Mouse (Mus musculus): Measurements from ENCODE around the gene Acss2. TPM values are rescaled to one million over a fixed set of nuclear protein-coding genes. Genes with fewer than 3 reads are reported as not detected.
A peak's percentile ranks its signal among the peaks of the same experiment; 100 is the strongest.

The Acss2 gene
- polyA plus RNA-seq, 1 experiment from 2014 or later = 8.9 TPM

DNA sequence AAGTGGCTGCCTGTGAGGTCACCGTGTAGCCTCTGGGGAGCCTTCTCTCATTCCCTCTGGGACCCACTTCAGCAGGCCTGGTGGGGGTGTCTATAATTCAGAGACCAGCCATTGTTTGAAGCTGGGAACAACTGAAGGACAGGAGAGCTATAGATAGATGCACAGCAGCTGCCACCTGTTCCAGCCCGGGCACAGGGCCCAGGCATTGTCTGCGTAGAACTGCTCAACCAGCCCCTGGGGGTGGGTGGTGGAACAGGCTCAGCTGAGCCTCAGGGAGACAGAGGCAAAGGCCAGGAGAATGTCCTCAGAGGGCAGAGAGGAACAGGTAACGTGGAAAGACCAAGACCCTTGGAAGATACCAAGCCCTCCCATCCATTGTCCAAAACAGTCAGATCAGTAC is 88.6 kb downstream of the Acss2 start:
- Histone ChIP-seq H3K27ac (peak overlapping the region; percentile 88), H3K9me3 (no peaks in the 10 kb centered on the region), H3K4me1 (peaks cover 50% of the 10 kb centered on the region), H3K4me3 (no peak overlapping the region), H3K27me3 (ENCODE audit: insufficient read depth, poor library complexity, severe bottlenecking) (no peaks in the 10 kb centered on the region), H3K36me3 (peaks cover 4% of the 10 kb centered on the region; the same call in 1 of the 2 replicates)
- no peak for DNase-seq (ENCODE audit: low spot score)
- 73% methylated on average over 4 of the region's 4 CpGs for WGBS

DNA sequence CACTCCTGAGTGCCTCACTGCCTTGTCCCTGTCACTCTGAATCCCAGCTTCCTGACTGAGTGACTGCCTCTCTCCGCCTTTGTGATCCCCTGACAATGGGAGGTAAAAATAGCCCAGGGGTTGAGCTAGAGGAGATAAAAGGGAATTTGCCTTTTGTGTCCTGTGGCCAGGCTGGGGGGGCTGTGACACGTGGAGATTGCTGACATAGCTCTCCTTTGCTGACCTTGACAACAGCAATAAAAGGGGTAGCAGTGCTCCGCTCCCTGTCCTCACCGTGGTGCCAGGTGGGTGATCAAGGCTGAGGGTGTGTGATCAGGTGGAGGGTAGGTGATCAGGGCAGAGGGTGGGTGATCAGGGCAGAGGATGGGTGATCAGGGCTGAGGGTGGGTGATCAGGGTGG is 93.2 kb downstream of the Acss2 start, which contains the start of gene Myh7b:
Gene Myh7b (plus strand): TSS at position 235 of the 400 bp plus-strand sequence.
- peaks cover 23% of the 10 kb centered on the region for H3K36me3 ChIP-seq
- DNase-seq (ENCODE audit: low spot score) = no peak
- peak within 1 kb of the TSS; percentile 58 for H3K4me3 ChIP-seq
- no peaks in the 10 kb centered on the region for H3K9me3 ChIP-seq
- peaks cover 53% of the 10 kb centered on the region for H3K4me1 ChIP-seq
- 23% methylated on average over 4 of the region's 4 CpGs for WGBS
- H3K27ac ChIP-seq = peak within 1 kb of the TSS; percentile 89
- no peaks in the 10 kb centered on the region for H3K27me3 ChIP-seq (ENCODE audit: insufficient read depth, poor library complexity, severe bottlenecking)

DNA sequence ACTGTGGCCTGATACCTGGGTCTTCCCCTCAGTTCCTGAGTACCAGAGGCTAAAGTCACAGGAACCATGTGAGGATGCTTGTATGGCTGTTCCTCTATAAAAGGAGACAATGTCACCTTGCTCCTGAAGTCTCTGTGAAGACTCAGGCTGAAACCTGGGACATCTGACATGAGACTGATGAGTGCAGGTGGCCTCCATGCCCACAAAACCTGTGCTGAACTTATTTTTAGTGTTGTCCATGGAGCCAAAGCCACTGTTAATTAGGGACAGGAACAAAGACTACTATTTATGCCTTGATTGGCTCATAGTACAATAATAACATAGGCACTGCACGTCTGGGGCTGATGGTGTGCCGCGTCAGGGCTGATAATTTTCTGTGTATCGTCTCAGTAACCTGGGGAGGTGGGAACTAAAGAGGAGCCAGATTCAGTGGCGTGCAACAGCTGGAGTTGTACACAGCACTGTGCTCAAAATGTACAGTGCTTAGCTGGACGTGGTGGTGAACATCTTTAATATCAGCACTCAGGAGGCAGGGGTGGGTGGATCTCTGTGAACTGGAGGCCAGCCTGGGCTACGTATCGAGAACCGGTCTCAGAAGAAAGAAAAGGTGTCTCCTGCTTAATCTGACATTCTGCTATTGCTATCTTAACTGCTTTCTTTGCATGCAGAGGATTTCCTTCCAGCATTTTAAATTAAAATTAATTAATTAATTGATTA is 94.2 kb downstream of the Acss2 start:
- Histone ChIP-seq H3K4me1 (peaks cover 48% of the 10 kb centered on the region), H3K4me3 (peak overlapping the region; percentile 58)

DNA sequence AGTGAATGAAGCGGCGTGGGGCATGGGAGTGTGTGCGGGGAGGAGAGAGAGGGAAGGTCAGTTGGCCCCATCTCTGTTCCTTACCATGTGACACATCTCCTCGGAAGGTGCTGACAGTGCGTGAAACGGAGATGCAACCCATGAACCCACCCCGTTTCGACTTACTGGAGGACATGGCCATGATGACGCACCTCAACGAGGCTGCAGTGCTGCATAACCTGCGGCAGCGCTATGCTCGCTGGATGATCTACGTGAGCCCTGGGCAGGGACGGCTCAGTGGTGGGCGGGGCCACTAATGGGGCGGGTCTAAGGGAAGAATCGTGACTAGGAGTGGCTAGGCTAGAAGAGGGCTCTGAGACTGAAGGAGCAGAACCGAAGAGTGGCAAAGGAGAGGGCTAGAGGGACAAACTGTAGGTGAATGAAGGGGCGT is 95.6 kb downstream of the Acss2 start:
- Histone ChIP-seq H3K27me3 (ENCODE audit: insufficient read depth, poor library complexity, severe bottlenecking) (no peaks in the 10 kb centered on the region), H3K4me3 (peak overlapping the region; percentile 58), H3K4me1 (peaks cover 53% of the 10 kb centered on the region), H3K9me3 (no peaks in the 10 kb centered on the region), H3K27ac (peak overlapping the region; percentile 89), H3K36me3 (peaks cover 38% of the 10 kb centered on the region)
- peak; percentile 95 for DNase-seq (ENCODE audit: low spot score)
- 2% methylated on average over 20 of the region's 20 CpGs for WGBS

More for the DNA sequence above, 94.2 kb downstream of the Acss2 start:
- Histone ChIP-seq H3K27me3 (ENCODE audit: insufficient read depth, poor library complexity, severe bottlenecking) (no peaks in the 10 kb centered on the region), H3K9me3 (no peaks in the 10 kb centered on the region), H3K36me3 (peaks cover 30% of the 10 kb centered on the region), H3K27ac (peak overlapping the region; percentile 89)
- 66% methylated on average over 9 of the region's 9 CpGs for WGBS
- DNase-seq (ENCODE audit: low spot score) = no peak

DNA sequence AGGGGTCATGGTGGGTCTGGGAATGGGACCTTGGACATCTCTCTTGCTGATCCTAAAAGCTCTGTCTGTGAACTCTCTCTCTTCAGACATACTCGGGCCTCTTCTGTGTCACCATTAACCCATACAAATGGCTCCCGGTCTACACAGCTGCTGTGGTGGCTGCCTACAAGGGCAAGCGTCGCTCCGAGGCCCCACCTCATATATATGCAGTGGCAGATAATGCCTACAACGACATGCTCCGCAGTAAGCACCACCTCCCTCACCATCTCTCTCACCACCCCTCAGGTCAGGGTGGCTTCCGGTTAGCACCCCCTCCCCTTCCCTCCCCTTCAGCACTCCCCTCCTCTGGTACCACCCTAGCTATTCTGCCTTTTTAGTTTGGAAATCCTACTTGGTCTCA is 96.2 kb downstream of the Acss2 start:
- WGBS = 54% methylated on average over 8 of the region's 8 CpGs
- Histone ChIP-seq H3K27ac (peak overlapping the region; percentile 89), H3K36me3 (peaks cover 44% of the 10 kb centered on the region)

DNA sequence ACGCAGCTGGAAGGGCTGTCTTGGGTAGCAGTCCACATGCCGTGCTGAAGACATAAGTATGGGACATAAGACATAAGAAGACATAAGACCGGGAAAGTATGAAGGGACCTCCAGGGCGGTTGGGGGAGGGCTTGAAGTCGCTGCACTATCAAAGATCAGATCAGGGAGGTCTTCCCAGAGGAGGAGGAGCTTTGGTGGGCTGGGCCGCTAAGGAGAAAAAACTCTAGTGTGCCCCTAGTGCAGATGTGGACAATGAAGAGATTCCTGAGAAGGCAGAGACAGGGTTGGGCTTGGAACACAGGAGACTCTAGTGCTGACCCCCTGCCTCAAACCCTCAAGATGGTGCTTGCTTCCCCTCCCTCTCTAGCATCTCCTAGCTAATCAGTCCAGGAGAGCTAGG is 99.2 kb downstream of the Acss2 start:
- Histone ChIP-seq H3K4me1 (peaks cover 48% of the 10 kb centered on the region), H3K36me3 (peaks cover 58% of the 10 kb centered on the region), H3K27ac (peak overlapping the region; percentile 59)

More for the DNA sequence above, 96.2 kb downstream of the Acss2 start:
- H3K9me3 ChIP-seq = no peaks in the 10 kb centered on the region
- H3K27me3 ChIP-seq (ENCODE audit: insufficient read depth, poor library complexity, severe bottlenecking) = no peaks in the 10 kb centered on the region
- peak overlapping the region; percentile 58 for H3K4me3 ChIP-seq
- H3K4me1 ChIP-seq = peaks cover 56% of the 10 kb centered on the region
- DNase-seq (ENCODE audit: low spot score) = no peak

DNA sequence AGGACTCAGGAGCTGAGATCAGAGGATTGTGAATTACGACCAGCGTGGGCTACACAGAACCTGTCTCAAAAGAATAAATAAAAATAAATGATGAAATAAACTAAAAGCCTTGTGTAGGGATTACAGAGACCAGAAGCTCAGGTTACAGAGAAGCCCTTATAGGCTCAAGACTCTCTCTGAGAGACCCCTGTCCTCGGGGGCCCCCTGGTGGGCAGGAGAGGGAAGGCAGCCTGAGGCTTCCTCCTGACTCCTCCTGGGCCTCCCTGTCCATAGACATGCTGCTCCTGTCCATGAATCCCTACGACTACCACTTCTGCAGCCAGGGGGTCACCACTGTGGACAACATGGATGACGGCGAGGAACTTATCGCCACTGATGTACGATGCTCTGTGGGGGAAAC is 102.1 kb downstream of the Acss2 start:
- H3K27me3 ChIP-seq (ENCODE audit: insufficient read depth, poor library complexity, severe bottlenecking) = peaks cover 5% of the 10 kb centered on the region; the same call in 1 of the 2 replicates
- H3K4me3 ChIP-seq = no peak overlapping the region
- no peak overlapping the region; the same call in 1 of the 2 replicates for H3K27ac ChIP-seq
- 18% methylated on average over 8 of the region's 8 CpGs for WGBS
- peaks cover 71% of the 10 kb centered on the region for H3K36me3 ChIP-seq
- no peaks in the 10 kb centered on the region for H3K9me3 ChIP-seq
- peak; percentile 92 for DNase-seq (ENCODE audit: low spot score)
- peaks cover 35% of the 10 kb centered on the region for H3K4me1 ChIP-seq

More for the DNA sequence above, 99.2 kb downstream of the Acss2 start:
- WGBS = 47% methylated on average over 6 of the region's 6 CpGs
- no peaks in the 10 kb centered on the region for H3K27me3 ChIP-seq (ENCODE audit: insufficient read depth, poor library complexity, severe bottlenecking)
- no peak overlapping the region for H3K4me3 ChIP-seq
- DNase-seq (ENCODE audit: low spot score) = no peak
- no peaks in the 10 kb centered on the region for H3K9me3 ChIP-seq

DNA sequence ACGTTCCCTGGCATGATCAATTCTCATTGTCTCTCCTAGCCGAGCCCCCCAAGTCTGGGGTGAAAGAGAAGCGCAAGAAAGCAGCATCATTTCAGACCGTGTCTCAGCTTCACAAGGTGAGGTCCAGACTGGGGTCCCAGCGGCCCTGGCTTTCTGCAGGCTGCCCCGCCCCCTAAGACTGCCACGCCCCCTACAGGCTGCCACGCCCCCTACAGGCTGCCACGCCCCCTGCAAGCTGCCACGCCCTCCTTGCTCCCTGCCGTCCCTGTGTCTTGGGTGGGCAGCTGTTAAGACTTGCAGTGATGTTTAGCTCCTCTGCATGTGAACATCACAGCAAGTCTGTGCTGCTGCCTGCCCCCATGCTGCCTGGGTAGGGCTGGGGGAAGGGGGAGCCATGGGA is 104.9 kb downstream of the Acss2 start:
- H3K4me1 ChIP-seq = peaks cover 41% of the 10 kb centered on the region
- no peak overlapping the region for H3K27ac ChIP-seq
- DNase-seq (ENCODE audit: low spot score) = no peak
- peaks cover 30% of the 10 kb centered on the region for H3K27me3 ChIP-seq (ENCODE audit: insufficient read depth, poor library complexity, severe bottlenecking)
- peaks cover 80% of the 10 kb centered on the region for H3K36me3 ChIP-seq
- 29% methylated on average over 11 of the region's 11 CpGs for WGBS
- H3K4me3 ChIP-seq = no peak overlapping the region
- no peaks in the 10 kb centered on the region for H3K9me3 ChIP-seq

DNA sequence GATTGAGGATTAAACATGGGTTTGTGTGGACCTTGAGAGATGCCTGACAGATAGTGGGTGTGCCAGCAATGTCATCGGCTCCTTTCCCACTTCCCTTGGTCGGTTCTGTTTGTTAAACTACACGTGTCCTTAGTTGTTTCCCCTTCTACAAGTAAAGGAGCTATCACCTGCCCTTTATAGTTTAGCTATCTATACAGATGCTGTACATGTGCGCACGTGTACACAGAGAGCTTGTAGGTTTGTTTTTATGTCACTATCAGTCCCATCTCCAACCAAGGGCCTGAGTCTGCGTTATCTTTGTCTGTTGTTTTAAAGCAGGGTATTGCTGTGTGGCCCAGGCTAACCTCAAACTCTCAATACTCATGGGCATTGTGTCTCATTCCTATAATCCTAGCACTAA is 106.2 kb downstream of the Acss2 start:
- no peak overlapping the region for H3K4me3 ChIP-seq
- 81% methylated on average over 6 of the region's 6 CpGs for WGBS
- H3K36me3 ChIP-seq = peaks cover 82% of the 10 kb centered on the region
- no peak for DNase-seq (ENCODE audit: low spot score)
- peaks cover 44% of the 10 kb centered on the region for H3K27me3 ChIP-seq (ENCODE audit: insufficient read depth, poor library complexity, severe bottlenecking)
- H3K9me3 ChIP-seq = no peaks in the 10 kb centered on the region
- H3K4me1 ChIP-seq = peaks cover 37% of the 10 kb centered on the region
- H3K27ac ChIP-seq = no peak overlapping the region

DNA sequence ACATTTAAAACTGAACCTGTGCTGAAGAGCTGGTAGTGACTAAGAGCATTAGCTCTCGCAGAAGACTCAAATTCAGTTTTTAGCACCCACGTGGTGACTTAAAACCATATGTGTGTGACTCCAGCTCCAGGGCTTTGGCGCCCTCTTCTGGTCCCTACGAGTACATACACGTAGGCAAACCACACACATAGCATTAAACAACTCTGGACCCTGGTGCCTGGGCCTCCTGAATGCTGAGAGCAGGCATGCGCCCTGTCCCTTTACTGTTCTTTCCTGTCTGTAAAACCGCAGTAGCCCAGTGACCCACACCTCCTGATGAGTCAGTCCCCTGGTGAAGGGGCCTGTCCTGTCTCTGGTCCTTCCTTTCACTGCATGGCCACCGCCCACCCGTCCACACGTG is 107.0 kb downstream of the Acss2 start:
- no peak for DNase-seq (ENCODE audit: low spot score)

DNA sequence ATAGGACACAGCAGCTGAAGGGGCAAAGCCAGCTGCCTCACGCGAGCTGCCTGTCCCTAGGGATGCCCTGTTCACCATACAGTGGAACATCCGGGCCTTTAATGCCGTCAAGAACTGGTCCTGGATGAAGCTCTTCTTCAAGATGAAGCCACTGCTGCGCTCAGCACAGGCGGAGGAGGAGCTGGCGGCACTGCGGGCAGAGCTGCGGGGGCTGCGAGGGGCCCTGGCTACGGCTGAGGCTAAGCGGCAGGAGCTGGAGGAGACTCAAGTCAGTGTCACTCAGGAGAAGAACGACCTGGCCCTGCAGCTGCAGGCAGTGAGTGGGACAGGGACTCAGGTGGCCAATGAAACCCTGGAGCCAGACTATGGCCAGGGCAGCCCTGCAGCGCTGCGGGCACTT is 108.5 kb downstream of the Acss2 start:
- peaks cover 55% of the 10 kb centered on the region for H3K4me1 ChIP-seq
- H3K27me3 ChIP-seq (ENCODE audit: insufficient read depth, poor library complexity, severe bottlenecking) = peaks cover 67% of the 10 kb centered on the region
- no peaks in the 10 kb centered on the region for H3K9me3 ChIP-seq
- no peak overlapping the region for H3K27ac ChIP-seq
- WGBS = 56% methylated on average over 15 of the region's 15 CpGs
- DNase-seq (ENCODE audit: low spot score) = no peak
- no peak overlapping the region for H3K4me3 ChIP-seq
- peaks cover 94% of the 10 kb centered on the region for H3K36me3 ChIP-seq

More for the DNA sequence above, 107.0 kb downstream of the Acss2 start:
- Histone ChIP-seq H3K27me3 (ENCODE audit: insufficient read depth, poor library complexity, severe bottlenecking) (peaks cover 52% of the 10 kb centered on the region), H3K9me3 (no peaks in the 10 kb centered on the region), H3K27ac (no peak overlapping the region), H3K4me1 (peaks cover 43% of the 10 kb centered on the region), H3K4me3 (no peak overlapping the region), H3K36me3 (peaks cover 89% of the 10 kb centered on the region)
- 43% methylated on average over 10 of the region's 10 CpGs for WGBS

DNA sequence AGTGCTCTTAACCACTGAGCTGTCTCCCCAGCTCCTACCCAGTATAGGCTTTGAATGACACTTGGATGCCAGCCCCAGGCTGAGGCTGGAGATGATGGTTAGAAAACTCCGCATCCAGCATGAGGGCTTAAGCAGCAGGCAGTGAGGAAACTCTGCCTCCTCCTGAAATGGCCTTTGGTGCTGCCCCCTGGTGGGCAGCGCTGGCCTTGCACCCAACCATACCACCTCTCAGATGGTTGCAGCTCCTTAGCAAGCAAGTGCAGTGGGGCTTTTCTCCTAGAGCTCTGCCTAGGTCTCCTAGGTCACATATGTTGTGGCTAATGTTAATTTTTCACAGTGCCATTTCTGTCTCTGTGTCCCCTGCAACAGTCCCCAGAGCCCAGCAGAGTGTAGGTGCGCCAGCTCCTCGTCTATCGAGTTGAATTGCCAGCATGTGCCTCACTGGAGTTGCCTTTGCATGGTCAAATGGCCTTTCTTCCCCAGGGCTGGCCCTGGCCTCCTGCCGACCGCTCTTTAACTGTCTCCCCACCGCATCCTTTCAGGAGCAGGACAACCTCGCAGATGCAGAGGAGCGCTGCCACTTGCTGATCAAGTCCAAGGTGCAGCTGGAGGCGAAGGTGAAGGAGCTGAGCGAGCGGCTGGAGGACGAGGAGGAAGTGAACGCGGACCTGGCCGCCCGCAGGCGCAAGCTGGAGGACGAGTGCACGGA is 109.4 kb downstream of the Acss2 start:
- 52% methylated on average over 21 of the region's 21 CpGs for WGBS
- H3K4me3 ChIP-seq = no peak overlapping the region
- peaks cover 76% of the 10 kb centered on the region for H3K27me3 ChIP-seq (ENCODE audit: insufficient read depth, poor library complexity, severe bottlenecking)
- H3K27ac ChIP-seq = no peak overlapping the region
- H3K9me3 ChIP-seq = no peaks in the 10 kb centered on the region
- H3K4me1 ChIP-seq = peaks cover 64% of the 10 kb centered on the region
- H3K36me3 ChIP-seq = peaks cover 97% of the 10 kb centered on the region
- no peak for DNase-seq (ENCODE audit: low spot score)

DNA sequence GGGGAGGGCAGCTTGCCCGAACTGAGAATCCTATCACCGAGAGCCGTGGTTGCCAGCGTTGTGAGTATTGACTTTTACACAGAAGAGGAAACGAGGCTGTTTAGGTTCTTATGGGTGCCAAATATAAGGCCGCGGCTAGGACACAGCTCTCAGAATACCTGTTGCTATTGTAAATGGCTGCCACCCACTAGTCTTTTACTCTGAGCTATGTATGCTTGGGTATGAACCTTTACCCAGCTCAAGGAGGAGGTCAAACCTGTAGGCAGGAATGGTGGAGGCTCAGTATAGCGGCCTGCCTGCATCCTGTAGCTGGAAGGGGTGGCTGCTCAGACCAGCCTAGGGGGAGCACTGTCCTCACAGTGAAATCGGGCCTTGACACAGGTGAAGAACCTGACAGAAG is 110.4 kb downstream of the Acss2 start:
- 78% methylated on average over 9 of the region's 9 CpGs for WGBS
- Histone ChIP-seq H3K36me3 (peaks cover 97% of the 10 kb centered on the region), H3K4me3 (no peak overlapping the region), H3K27me3 (ENCODE audit: insufficient read depth, poor library complexity, severe bottlenecking) (peaks cover 80% of the 10 kb centered on the region), H3K9me3 (no peaks in the 10 kb centered on the region), H3K4me1 (peaks cover 65% of the 10 kb centered on the region), H3K27ac (no peak overlapping the region)
- DNase-seq (ENCODE audit: low spot score) = no peak
